Mouse (Mus musculus) layer of hippocampus, adult 18-20 months (tissue): Measurements from ENCODE around the gene Wdr20rt. TPM values are rescaled to one million over a fixed set of nuclear protein-coding genes. Genes with fewer than 3 reads are reported as not detected.
A peak's percentile ranks its signal among the peaks of the same experiment; 100 is the strongest.
"Not testable (repeated sequence)": the region's sequence is repeated elsewhere in the genome, so short reads cannot be mapped to it uniquely, and the experiment has no call there.

ENCODE experiments used
- DNase-seq, 2 experiments: peaks; one replicate each; pipeline ENCODE4 v3.0.0; 2022; ENCODE audit warnings: low spot score in 2 of 2
- long read RNA-seq: library from polyadenylated mRNA; stranded (forward); transcript quantifications from one replicate; pipeline ENCODE4 v2.0.0, GENCODE M21; 2021
- total RNA-seq, 2 experiments: library from RNA; stranded (reverse); gene quantifications; 2 replicates each; pipeline ENCODE4 v1.2.3; 2021

The Wdr20rt gene
- under 1 TPM in 1 of 2 experiments, not detected in 1; 0.25 TPM for total RNA-seq
- long read RNA-seq: 0 reads

DNA sequence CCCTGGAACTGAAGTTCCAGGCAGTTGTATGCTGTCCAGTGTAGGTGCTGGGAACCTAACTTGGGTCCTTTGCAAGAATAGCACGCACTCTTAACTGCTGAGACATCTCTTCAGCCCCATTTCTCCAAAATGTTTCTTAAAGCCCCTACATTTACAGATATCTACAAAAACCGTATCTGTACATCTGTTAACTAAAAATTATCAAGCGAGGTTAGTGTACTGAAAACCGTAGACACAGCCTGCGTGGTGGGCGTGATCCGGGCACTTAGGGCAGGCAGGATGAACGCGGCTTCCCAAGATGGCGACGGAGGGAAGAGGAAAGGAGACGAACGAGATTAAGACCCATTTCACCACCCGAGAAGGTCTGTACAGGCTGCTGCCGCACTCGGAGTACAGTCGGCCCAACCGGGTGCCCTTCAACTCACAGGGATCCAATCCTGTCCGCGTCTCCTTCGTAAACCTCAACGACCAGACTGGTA lies at the start of gene Wdr20rt:
TSS of gene Wdr20rt (plus strand) at position 51 of the 479 bp plus-strand sequence.
- no peak for DNase-seq

DNA sequence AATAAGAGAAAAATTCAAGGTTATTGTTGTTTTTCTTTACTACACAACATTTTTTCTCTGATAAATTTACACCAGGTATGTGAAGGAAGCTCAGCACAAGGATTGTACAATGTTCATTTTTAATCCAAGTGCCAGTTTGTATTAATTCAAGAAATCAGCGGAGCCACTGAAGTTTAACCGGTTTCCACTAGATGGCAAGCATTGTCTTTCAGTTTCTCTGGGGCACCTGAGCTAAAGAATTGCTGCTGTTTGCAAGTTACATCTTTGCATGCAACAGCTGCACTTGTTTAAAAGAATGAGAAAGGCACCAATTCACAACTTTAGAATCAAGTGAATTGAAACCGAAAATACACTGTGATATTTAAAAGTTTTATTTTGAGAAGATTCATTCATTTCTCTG lies 38.0 kb upstream of the Wdr20rt start:
- peak in 1 of 2 experiments; percentile 24 for DNase-seq

DNA sequence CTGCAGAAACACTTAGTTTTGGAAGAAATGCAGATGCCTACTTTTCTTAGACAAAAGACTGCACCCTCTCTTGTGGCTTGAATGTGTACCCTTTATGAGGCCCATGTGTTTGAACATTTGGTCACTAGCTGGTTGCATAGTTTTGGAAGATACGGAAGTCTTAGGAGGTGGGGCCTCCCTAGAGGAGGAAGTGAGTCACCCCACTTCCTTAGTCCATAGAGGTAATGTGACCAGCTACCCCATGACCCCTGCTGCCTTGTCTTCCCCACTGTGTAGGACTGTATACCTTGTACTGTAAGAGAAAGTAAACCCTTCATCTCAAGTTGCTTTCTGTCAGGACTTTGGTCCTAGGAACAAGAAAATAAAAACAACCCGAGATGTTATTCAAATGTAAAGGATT lies 36.1 kb upstream of the Wdr20rt start:
- no peak for DNase-seq

DNA sequence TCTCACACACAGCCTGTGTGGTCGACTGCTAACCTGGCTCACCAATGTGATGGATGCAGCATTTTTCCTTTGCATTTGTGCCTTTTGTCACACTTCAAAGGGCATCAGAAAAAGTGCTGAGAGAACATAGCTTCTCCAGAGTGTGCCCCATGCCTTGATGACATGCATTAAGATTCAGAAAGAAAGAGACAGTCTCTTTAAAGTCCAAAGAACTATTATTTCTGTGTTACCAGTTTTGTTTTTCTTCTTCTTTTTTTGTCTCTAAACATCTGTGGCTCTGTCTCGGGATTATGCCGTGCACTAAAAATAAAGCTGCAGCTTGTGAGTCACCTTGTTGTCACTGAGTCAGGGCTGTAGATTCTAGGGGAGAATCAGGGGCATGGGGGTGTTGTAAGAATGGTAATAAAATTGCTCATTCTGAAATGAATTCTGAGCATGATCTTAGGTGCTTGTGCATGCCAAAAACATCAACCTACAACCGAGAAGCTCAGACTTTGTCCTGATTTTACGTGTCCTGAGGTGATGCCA lies 31.2 kb upstream of the Wdr20rt start:
- DNase-seq: peak; percentile 4 to 20

DNA sequence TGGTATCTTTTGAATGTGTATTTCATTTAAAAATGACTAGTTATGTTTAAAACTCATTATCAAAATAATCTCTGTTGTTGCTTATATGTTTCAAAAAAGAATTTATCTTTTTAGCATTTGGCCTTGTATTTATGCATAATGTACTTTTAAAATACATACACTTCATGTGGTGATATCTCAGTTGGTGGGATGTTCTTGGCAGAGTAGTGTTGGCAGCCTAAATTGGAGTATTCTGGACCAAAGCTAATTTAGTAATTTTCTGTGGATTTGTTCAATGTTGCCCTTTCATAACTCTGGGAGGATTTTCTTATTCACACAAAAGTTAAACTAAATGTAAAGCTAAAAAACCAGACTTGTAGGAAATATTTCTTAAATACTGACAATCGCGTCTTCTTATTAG lies 23.5 kb upstream of the Wdr20rt start:
- DNase-seq: no peak

DNA sequence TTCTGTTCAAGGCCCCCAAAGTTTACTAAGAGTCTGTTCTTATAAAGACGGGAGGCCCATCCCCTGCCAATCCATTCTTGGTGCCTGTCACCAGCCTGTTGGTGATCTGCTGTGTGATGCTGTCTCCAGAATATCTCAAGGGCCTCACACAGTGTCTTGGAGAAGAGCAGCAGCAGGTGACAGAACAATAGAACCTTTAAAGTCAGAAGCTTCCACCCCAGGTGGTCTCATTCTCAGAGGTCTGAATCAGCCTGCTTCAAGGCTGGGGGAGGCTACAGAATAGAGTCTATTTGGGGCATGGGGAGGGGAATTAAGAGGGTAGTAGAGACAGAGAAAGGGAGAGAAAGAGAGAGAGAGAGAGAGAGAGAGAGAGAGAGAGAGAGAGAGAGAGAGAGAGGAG lies 18.9 kb upstream of the Wdr20rt start:
- DNase-seq: no peak

DNA sequence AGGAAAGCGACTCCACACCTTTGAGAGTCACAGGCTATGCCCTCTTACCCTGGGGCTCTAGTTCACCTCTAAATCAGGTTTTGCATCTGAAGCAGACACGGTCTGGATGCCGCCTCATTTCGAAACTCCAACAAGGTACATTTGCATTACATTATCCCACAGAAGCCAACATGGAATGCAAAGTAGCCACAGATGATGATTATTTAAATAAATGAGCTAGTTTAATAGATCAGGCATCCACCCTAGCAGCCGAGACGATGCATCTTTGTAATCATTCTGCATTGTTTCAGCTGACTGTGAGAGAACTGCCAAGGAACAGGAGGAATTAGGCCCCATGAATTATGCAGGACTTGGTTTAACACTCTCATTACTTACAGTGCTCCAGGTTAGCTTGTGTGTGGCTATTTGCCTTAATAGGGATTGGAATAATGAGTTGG lies 8.9 kb upstream of the Wdr20rt start:
- DNase-seq: peak in 1 of 2 experiments; percentile 3

DNA sequence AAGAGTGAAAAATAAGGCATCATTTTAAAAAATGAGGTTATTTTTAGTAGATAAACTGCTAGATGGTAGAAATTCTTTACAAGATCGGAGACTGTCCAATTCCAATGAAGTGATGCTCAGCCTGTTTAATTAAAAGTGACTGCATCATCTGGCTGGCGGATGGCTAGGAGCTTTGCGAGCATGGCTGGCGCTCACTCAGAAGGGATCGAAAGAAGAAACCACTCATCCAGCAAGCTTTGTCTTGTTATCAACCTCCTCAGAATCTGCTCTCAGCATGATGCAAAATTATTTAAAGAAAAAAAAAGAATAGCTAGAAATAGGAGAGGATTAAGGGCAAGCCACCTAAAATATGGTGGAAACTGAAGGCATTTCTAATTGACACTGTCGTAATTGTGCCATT lies 3.3 kb downstream of the Wdr20rt start:
- peak in 1 of 2 experiments; percentile 9 for DNase-seq

DNA sequence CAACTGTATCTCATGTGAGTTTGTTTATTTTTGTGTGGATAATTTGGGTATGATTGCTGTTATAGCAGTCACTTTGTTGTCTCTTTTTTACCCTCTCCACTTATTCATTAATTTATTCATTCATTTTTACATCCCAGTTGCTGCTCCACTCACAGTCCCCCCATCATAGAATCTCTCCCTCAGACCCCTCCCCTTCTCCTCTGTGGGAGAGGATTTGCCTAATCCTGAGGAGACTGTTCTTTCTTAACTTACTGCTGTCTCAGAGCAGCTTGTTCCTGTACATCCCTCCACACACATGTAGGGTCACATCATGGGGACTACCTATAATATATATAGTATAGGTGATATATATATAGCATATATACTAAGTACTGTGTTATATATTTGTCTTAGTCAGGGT lies 3.7 kb downstream of the Wdr20rt start:
- DNase-seq: no peak

DNA sequence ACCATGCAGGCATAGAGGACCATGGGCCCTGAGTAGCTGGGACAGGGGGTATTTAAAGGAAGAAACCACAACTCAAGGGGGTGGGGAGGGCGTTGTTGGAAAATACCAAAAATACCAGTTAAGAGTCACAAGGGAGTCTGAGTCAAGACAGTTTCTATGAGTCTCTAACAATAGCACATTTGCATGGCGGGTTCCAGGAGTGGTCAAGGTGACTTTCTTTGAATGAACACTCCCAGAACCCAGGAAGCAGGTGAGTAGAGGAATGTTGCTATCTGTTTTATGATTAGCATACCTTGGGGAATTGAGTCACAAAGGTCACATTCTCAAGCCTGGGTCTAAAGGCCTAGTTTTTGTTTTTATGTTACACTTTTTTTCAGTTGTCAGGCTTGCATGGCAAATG lies 7.5 kb downstream of the Wdr20rt start:
- not testable (repeated sequence) for DNase-seq

DNA sequence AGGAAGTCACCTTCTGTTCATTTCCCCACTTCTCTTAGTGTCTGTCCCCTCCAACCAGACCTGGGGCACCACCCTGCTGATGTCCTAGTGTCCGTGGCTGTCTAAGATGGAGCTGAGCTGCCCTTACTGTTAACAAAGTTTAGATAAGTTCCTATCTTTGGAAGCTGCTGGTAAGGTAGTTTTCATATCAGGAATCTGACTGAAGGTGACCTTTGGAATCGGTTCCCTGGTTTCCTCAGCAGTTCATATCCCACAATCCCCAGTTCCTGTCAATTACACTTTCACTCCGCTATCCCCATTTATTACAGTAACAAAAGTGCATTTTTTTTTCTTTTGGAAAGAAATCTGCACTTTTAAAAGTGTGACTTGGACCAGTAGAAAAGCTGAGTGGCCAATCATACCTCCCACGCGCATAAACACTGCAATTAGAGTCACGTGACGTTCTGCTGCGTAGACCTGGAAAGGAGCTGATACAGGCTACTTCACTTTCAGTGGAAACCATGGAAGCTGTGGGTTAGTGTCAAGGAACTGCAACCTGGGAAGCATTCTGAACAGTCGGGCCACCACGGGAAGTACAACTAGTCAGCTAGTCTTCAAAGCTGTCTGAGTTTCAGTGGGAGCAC lies 24.9 kb downstream of the Wdr20rt start:
- no peak for DNase-seq

DNA sequence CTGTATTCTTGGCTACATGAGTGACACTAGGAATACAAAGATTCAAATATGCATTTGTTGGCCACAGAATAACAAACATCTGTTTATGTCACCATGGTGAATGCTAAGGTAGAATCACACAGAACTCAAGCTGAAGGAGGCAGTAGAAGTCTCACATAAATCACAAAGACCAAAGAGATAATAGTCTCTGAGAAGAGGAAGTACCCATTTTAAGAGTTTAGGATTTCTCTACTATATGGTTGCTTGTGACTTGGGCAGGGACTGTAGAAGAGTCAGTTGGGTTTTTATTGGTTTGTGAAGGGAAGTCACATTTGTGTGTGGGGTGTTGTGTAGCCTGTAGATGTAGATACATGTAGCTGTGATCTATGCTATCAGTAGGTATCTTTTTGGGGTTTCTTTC lies 31.6 kb downstream of the Wdr20rt start:
- no peak for DNase-seq

DNA sequence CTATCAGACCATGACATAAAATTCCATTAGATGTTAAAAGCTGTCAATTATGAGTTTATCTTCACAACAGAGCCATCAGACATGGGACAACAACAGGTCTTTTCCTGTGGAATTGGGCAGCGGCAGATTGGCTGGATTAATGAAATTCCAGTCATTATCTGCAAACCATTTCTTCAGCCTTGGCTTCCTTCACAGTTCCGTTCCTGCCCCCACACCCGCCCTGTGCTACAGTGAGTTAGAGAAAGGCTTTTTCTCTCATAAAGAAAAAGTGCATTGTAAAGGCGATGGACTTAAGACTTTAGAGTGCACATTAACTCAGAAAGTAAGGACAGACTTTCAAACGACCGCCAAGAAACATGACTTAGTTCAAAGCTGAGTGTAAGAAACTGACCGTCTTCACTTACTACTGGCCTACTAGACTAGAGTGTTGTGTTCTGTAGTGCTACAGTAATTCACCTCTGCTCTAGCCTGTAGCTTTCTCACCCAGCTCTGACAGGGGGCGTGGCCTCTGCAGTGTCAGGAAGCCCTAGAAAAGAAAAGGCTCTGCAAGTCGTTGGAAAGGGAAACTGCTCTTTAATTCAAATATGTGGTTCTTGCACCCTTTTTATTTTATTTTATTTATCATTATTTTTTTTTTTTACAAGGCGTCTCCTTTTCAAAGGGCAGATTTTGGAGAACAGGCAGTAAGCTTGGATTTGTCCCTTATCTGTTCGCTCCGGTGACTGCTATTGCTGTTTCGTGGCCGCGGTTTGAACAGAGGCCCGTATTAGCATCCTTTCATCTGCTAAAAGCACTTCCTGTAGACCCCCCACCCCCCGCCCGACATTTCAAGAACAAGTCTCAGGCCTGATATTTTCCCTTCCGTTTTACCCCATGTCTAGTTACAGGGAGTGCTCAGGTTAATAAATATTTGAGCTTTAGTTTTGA lies 33.2 kb downstream of the Wdr20rt start:
- DNase-seq: no peak

DNA sequence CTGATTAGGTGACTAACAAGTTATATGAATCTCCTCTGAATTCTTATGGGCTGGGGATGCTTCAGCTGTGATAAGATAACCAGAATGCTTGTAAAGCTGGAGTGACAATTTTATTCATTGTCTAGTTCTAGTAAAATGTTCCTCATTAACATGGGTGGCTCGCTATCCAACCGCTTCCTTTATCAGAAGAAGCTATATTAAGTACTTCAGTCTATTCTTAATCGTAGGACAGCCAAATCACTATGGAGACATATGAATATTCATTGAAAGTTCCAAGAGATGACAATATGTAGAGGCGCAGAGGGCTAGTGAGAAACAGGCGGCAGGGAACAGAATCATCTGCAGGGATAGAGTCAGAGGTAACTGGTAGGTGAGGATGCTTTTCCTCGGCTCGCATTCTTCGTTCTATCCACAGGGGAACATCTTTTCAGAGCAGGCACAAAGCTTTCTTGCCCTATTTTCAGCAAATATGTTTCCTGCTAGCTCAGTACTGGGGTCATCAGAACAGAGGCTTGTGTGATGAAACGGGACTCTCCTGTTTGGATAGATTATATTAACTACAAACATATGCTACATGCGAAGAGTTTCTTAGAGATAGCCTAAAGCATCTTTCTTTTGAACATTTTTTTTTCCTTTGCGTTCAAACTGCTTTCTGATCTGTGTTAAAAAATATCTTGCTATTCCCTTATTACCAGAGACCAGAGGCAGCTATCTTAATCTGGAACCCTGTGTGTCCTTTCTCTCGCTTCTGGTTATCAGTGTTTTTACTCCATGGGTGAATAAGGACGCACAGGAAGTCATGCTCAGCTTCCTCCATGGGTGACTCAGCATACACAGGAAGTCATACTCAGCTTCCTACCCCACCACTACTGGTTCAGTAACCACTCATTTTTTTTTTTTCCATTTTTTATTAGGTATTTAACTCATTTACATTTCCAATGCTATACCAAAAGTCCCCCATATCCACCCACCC lies 34.1 kb downstream of the Wdr20rt start:
- DNase-seq: peak in 1 of 2 experiments; percentile 31

DNA sequence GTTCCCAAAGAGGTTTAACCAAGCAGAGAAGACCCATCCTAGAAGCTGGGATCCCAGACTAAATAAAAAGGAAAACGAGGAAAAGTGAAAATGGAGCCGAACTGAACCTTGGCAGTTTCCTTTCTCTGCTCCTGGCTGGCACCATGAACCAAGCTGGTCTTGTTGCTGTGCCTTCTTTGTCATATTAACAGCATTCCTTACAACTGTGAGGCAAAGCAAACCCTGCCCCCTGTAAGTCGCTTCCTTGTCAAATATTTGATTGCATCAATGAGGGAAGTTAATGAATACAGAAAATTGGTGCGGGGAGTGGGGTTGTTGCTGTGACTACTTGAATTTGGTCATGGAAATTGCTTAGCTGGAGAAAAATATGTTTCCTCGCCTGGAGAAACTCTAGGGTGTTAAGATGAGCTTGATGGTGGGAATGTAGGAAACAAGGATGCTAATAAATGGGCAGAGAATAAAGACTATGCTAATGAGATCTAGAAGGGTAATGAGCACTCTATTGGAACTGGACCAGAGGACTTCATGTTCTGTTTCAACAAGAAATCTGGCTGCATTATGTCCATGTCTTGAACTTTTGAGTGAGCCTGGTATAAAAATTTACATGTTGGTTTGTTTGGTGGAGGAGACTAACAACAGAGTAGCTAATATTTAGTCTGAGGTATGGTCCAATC lies 43.1 kb downstream of the Wdr20rt start:
- no peak for DNase-seq

DNA sequence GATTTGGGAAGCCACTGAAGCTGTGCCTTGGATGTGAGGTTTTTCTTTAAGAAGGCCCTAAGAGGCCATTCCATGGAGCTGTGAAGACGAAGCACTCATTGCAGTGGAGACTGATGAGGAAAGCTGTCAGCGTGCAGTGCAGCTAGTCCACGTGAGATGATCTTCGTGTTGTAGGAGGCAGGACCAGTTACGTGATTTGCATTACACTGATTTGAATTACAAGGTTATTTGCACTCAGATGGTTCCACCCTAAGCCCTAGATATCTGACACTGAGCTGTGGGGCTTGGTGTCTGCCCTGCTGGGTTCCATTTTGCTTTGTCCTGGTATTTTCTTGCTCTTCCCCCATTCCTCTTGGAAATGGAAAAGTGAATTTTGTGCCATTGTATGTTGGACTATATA lies 44.1 kb downstream of the Wdr20rt start:
- DNase-seq: no peak

DNA sequence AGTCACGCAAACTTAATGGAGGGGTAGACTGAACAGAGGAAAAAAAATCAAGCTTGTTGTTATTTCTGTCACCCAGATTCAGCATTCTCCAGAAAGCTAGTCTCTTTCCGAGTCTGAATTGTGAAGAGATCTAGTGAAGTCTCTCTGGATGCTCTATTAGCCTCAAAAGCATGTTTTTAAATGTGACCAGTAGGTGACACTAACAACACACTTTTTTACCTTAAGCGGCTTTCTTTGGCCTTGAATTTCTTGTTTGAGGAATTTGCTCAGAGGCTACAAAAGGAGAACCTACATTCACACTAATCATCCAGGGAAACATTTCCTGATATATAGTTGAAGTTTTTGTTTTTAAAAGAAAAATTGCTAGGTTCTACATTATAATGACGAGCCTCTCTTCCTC lies 48.5 kb downstream of the Wdr20rt start:
- DNase-seq: peak in 1 of 2 experiments; percentile 17
